Mouse (Mus musculus): Measurements from ENCODE around the gene Gtf3c2.
"Not testable (repeated sequence)": the region's sequence is repeated elsewhere in the genome, so short reads cannot be mapped to it uniquely, and the experiment has no call there.

The Gtf3c2 gene

DNA sequence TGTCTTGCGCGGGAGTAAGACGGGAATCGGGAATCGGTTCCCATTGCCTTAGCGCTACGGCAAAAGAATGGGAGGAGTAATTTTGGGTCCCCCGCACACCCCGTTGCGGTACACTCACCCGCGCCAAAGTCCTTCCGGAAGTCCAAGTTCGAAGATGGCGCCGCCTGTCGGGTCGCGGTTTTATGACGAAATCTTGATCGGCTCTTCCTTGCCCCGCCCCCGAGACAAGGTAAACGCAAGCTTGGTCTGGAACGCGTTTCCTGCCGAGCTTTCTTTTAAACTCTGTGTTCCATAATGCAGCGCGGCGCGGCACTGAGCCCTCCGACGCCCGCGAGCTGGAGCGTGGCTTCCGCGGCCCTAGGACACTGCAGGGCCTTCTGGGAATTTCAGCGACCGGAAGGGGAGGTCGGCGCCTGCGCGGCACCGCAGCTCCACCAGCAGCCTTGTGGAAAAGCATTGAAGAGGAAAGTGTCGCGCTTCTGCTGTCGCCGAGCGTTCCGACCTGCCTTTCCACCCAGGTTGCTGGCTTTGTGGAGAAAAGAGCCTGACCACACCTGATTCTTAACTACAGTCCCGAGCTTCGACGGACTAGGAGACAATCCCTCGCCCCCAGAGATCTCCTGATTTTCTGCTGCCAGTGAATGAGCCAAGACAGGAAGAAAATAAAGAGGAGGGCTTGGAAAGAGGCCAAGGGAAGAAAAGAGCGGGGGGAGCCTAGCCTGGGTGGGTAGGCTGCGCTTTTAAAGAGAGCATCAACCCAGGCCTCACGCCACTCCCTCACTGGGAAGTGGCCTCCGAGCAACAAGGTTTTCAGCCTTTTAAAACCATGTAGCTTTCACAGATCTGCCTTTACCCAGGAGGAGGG is at the start of gene Gtf3c2, which contains the start of gene Gm29609:
Gtf3c2 (minus strand) TSS at position 379 of the 865 bp plus-strand sequence.
Gm29609 (minus strand) TSS at position 146 of the 865 bp plus-strand sequence.
- peak; percentile 97 for DNase-seq (ENCODE audit: extremely low read depth, insufficient read length, low spot score)

DNA sequence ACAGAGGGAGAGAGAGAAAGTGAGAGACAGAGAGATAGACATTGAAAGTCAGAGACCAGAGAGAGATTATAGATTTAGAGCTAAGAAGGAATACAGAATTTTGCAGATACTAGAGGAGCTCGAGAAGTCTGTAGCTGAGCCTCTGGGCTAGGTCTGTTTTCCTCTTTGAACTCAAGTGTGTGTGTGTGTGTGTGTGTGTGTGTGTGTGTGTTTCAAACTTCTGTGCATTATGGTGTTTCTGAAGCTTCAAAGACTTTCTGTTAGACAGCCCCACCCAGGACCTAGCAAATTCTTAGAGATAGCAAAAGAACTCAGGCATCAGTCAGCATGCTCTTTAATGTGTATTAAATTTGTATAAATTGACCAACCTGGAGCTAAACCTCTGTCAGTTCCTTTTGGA is 46.7 kb upstream of the Gtf3c2 start:
- no peak for DNase-seq (ENCODE audit: extremely low read depth, insufficient read length, low spot score)

- DNase-seq (ENCODE audit: extremely low read depth, insufficient read length, low spot score): no peak
These were observed 42.8 kb upstream of the Gtf3c2 start for GRCm38 (mm10) chr5:31222696-31223095.

DNA sequence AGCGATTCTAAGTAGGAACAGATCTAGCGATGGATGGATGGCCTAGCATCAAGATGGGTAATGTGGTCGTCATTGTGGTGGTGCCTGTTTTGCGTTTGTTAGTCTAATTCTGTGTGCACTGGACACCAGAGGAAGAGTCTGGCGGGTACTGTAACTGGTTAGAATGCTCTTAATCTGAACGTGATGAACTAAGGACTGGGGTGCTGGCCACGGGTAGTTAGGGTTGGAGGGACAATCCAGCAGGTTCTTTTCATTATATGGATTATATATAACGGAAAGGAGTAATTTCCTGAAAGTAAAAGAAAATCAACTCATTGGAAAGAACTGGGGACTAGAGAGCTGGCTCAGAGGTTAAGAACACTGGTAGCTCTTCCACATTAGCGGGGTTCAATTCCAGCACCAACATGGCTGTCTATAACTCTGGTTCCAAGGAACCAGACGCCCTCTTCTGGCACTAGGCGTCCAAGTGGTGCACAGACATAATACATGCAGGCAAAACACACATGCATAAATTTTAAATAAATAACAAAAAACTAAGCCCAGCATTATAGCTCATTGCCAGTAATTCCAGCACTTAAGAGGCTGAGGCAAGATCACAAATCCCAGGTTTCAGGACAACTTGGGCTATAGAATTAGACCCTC is 41.5 kb upstream of the Gtf3c2 start:
- DNase-seq (ENCODE audit: extremely low read depth, insufficient read length, low spot score): peak; percentile 24

- DNase-seq (ENCODE audit: extremely low read depth, insufficient read length, low spot score): peak; percentile 96
These were observed 40.7 kb upstream of the Gtf3c2 start, which contains the start of gene Ppm1g for GRCm38 (mm10) chr5:31220448-31221303. Gene Ppm1g, minus strand, starts transcription at chr5:31220687.

GRCm38 (mm10) chr5:31219911-31220447 is 40.0 kb upstream of the Gtf3c2 start:
- peak; percentile 81 for DNase-seq (ENCODE audit: extremely low read depth, insufficient read length, low spot score)

DNA sequence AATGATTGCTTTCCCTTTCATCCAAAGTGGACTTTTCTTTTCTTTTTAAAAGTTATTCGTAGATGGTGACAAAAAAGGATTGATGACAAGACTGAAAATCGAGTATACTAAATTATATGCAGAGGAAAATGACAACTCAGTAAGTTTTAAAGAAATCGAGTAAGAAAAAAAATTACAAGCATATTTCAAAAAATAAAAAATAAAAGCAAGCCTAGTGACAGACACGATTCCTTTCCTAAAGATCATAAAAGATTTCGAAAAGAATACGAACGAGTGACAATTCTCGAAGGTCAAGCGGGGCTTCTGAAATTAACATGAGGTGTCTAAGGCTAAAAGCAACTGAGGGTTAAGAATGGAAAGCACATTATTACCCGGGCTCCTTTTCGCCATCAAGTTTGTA is 39.5 kb upstream of the Gtf3c2 start:
- DNase-seq (ENCODE audit: extremely low read depth, insufficient read length, low spot score): no peak

DNA sequence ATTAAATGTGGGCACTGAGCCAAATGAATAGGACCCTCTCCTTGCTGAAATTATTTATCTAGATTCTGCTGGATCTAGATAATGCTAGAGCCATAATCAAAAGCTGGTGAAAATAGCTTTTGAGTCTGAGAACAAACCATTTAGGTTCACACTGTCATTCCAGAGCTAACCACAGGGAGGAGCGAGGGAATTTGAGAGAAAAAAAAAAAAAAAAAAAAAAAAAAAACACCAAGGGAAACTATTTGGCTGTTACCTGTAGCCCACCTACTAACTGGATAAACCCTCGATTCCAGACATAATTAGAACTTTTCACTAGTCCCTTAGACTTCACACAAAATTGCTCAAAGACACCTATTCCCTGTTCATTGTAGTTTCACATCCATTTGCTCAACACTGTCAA is 39.1 kb upstream of the Gtf3c2 start:
- DNase-seq (ENCODE audit: extremely low read depth, insufficient read length, low spot score): no peak

DNA sequence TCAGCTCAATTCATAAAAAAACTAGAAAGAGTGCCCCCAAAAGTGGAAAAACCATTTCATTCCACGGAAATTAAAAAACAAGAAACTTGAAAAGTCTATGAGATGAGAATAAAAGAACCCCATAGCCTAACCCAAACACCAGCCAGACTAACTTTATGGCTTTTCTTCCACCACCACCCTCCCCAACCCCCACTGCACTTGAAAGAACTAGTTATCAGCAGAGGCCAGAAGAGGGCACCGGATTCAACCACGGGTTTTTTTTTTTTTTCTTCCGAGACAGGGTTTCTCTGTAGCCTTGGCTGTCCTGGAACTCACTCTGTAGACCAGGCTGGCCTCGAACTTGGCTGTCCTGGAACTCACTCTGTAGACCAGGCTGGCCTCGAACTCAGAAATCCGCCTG is 38.4 kb upstream of the Gtf3c2 start:
- no peak for DNase-seq (ENCODE audit: extremely low read depth, insufficient read length, low spot score)

GRCm38 (mm10) chr5:31216554-31216953 is 36.6 kb upstream of the Gtf3c2 start:
- DNase-seq (ENCODE audit: extremely low read depth, insufficient read length, low spot score): not testable (repeated sequence)

DNA sequence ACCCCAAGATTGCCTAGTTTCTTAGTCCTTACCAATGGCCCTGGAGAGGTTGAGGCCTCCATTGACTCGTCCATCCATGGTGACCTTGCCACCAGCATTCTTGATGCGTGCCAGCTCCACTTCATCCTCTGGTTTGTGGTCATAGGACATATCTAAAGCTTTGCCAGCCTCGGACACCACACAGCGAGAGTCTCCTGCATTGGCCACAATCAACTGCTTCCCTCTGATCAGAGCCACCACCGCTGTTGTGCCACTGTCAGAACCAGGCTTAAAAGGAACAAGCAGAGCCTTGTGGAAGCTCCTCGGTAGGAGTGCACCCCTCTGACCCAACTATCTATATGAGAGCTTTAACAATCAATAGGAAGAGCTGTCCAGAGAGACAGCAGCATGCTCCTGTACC is 24.5 kb upstream of the Gtf3c2 start:
- no peak for DNase-seq (ENCODE audit: extremely low read depth, insufficient read length, low spot score)

DNA sequence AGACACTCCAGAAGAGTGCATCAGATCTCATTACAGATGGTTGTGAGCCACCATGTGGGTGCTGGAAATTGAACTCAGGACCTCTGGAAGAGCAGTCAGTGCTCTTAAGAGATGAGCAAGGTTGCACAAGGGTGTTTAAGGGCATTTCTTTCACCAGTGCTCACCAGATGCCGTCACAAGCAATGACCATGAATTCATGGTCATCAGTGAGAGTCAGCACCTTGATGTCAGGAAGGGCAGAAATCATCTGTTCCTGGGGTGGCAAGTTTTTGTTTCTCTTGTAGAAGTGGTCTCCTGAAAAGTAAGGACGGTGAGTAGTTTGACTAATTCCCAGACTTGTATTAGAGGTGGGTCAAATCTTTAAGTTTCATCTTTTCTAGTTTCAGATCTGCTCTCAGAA is 23.9 kb upstream of the Gtf3c2 start:
- no peak for DNase-seq (ENCODE audit: extremely low read depth, insufficient read length, low spot score)

DNA sequence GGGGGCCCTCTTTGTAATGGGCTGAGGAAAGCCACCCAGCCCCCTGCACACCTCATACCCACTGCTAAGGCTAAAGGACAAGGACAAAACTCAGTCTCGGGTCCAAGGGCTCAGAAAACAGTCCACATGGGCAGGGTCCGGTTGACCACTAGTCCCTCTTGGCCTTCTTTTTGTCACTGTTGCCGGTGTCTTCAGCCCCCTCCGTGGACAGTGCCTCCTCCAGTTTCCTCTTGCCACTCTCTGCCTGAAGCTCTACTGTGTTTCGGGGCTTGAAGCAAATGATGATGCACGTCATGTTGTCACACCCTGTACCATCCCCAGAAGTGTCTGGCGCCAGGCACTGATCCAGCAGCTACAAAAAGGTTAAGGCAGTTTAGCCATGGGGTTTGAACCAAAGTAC is 23.0 kb upstream of the Gtf3c2 start:
- DNase-seq (ENCODE audit: extremely low read depth, insufficient read length, low spot score): no peak

GRCm38 (mm10) chr5:31201742-31202590 is 22.0 kb upstream of the Gtf3c2 start, which contains the start of gene Zfp513:
Gene Zfp513, minus strand, starts transcription at chr5:31202303.
- peak; percentile 92 for DNase-seq (ENCODE audit: extremely low read depth, insufficient read length, low spot score)

GRCm38 (mm10) chr5:31201042-31201741 is 21.2 kb upstream of the Gtf3c2 start:
- DNase-seq (ENCODE audit: extremely low read depth, insufficient read length, low spot score): no peak

DNA sequence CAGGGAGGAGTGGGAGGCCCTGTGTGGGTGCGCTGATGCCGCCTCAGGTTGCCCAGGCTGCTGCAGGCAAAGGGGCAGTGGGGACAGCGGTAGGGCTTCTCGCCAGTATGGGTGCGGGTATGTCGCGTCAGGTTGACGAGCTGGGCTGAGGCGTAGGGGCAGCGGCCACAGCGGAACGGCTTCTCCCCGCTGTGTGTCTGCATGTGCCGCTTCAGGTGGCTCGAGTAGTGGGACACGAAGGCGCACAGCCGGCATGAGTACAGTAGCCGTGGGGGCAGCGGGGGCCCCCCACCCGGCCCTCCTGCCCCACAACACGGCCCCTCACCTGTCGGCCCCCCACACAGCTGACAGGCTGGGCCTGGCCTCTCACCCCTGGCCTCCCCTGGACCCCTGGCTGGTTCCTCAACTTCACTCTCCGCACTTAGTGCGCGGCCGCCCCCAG is 20.4 kb upstream of the Gtf3c2 start:
- DNase-seq (ENCODE audit: extremely low read depth, insufficient read length, low spot score): no peak

- DNase-seq (ENCODE audit: extremely low read depth, insufficient read length, low spot score): no peak
These were observed 19.9 kb upstream of the Gtf3c2 start for GRCm38 (mm10) chr5:31199893-31200292.

GRCm38 (mm10) chr5:31199321-31199892 is 19.5 kb upstream of the Gtf3c2 start:
- no peak for DNase-seq (ENCODE audit: extremely low read depth, insufficient read length, low spot score)
